Mouse (Mus musculus): ENCODE results near the gene Sec14l2.

Gene Sec14l2

GRCm38 (mm10) chr11:4097091-4097621 is 26.1 kb downstream of the Sec14l2 start:
- peak; percentile 12 for DNase-seq

GRCm38 (mm10) chr11:4096054-4096984 is 26.9 kb downstream of the Sec14l2 start:
- DNase-seq, result peak; percentile 99

- DNase-seq, result peak; percentile 81
Observed at GRCm38 (mm10) chr11:4095171-4096053, 27.8 kb downstream of the Sec14l2 start, which contains the start of gene Mtfp1. TSS of gene Mtfp1 (minus strand) at chr11:4095445.

DNA sequence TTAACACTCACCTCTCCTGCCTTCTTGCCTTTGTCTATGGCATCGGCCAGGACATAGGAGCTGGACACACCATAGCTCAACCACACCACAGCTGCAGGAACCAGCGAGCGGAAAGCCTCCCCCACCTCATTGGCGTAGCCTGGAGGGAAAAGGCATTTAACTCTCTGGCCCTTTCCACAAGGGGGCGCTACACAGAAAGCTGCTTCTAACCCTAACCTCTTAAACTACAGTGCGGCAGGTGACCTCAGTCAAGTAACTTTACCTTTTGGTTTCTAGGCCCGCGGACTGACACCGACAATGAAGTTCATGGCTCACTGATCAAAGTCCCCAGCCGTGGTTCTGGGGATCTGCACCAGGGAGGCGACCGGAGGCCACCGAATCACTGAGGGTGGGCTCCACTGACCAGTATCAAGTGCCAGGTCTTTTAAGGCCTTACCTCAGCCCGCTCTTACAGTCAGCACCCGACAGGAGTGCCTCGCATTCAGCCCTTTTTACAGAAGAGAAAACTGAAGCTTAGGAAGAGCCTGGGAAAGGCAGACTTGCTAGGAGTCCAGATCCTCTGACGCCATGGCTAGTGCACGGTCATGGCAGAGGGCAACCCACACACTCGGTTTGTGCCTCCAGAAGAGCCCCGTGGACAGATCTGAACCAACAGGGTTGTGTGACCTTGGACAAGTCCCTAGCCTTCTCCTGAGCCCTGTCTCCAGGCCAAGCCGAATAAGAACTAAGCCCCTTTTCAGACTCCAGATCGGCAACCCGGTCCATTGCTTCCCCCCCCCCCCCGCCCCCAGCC is 28.6 kb downstream of the Sec14l2 start:
- peak; percentile 82 for DNase-seq

DNA sequence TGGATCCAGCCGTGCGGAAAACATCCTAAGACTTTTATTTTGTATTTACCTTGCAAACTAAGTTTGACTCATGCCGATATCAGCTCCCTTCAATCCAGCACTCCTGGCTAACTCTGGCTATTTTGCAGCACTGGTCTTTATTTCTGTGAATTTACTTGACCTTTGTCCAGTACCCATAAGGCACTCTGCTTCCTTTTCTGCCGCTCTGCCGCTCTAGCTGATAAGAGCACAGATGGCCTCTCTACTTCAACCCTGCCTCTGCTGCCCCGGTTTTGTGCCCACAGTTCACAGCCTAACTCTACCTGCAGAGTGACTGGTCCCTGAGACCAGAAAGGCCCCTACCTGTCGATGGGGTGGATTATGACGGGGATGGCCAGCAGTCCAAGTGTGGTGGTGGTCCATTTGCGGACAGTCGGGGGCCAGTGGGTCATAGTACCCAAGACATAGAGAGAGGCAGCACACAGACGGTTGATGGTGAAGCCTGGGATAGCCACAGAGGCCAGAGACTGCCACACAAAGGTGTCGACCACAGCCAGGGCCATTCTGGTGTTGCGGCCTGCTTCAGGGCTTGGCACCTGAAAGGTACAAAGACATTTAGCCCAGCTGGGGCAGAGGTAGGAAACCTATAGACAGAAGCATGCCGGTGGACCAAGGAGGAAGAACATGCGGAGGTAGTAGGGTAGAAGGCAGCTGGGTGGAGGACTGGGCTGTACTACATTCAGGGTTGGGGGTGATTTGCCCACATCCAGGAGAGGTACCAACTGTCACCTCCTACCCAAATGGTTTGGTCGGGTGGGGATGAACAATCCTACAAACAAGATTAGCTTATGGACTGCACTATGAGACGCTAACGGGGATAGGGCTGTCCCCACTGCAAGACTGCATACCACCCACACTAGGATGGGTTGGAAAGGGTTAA is 29.5 kb downstream of the Sec14l2 start:
- no peak for DNase-seq

- no peak for DNase-seq
Observed at GRCm38 (mm10) chr11:4087267-4087666, 35.9 kb downstream of the Sec14l2 start.

DNA sequence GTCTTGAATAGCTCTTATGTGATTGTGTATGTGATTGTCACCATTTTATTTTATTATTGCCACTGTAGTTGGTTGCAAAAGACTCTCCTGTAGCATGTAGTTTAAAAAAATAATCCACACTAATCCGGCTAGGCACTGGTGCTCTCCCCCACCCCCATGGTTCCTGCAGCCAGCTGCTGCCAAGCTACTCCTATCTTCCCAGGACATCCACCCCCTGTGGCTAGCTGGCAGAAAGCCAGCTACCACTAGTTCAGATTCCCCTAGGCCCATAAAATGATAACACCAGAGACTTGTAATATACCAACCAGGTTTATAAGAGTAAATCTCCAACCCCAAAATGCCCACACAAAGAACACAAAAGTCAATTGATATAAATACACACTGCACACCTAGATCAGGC is 37.0 kb downstream of the Sec14l2 start:
- no peak for DNase-seq

GRCm38 (mm10) chr11:4083316-4084078 is 39.7 kb downstream of the Sec14l2 start:
- DNase-seq, result peak; percentile 87

DNA sequence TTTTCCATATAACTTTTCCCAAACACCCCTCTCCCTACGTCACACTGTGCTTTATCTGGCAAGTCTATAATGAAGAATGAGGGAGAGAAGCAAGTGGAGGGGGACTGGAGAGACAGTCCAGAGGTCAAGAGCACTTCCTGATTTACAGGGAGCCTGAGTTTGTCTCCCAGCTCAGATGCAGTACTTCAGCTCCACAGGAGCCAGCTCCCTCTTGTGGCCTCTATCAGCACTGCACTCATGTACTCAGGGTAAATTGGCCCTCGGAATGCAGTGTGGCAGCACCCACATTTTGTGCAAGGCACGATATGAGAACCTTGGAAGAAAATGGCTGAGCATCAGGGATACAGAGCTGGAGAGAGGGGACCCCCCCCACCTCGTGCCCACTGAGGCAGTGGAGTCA is 43.0 kb downstream of the Sec14l2 start:
- peak; percentile 77 for DNase-seq

- no peak for DNase-seq
Observed at GRCm38 (mm10) chr11:4078267-4078933, 44.8 kb downstream of the Sec14l2 start.

GRCm38 (mm10) chr11:4076633-4077032 is 46.6 kb downstream of the Sec14l2 start:
- peak; percentile 78 for DNase-seq

DNA sequence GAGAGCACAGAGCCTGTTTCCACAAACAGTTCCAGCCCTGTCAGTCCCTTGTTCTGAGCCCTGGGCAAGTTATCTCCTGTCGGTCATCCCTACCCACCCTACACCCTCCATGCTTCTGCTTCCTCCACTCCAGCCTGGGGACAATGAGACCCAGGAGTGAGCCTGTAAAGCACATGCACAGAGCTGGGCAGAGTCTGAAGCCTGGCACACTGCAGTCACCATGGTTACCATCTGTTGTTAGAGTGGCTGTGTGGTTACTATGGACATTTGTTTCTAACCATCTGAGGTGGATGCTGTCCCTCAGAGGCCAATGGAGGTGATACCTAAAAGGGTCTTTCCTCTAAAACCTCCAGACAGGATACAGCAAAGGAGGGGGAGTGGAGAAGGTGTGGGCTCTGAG is 53.6 kb downstream of the Sec14l2 start:
- DNase-seq, result no peak

DNA sequence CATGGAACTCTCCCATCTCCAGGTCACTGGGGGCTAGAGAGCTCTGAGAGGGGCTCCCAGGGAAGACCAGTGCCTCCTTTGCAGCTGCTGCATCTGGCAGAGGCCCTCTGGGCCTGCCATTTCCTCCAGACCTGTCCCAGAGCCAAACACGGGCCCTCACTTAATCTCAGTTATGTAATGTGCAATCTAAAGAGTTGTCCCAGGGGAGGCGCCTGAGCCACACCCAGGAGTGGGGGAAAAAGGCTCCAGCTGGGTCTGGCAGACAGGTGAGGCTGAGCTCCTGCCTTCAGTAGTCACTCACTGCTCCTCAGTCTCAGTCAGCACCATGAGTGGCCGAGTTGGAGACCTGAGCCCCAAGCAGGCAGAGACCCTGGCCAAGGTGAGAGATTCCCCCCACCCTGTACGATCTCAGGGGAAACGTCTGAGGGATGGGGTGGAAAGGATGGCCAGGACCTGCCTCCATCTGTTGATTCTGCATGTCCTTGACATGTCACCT is 58.5 kb downstream of the Sec14l2 start, which contains the start of gene Sec14l3:
Sec14l3 (plus strand) TSS at position 215 of the 496 bp plus-strand sequence.
- DNase-seq, result no peak

GRCm38 (mm10) chr11:4062981-4063380 is 60.2 kb downstream of the Sec14l2 start:
- DNase-seq, result no peak

DNA sequence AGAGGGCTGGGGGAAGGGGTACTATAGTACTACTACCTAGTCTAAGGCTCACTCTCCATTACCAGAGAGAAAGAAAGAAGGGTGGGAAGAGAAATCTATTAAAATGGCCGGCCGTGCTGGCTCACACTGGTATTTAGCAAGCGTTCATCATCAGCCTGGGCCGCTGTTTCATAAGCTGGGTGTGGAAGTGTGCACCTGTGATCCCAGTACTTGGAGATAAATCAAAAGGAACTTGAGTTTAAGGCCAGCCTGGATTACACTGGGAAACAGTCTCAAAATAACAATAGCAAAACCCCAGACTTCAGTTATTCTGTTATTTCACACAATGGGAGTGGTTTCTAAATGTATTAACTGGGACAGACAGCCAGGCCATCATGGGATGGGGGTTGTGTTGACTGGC is 60.7 kb downstream of the Sec14l2 start:
- DNase-seq, result no peak

DNA sequence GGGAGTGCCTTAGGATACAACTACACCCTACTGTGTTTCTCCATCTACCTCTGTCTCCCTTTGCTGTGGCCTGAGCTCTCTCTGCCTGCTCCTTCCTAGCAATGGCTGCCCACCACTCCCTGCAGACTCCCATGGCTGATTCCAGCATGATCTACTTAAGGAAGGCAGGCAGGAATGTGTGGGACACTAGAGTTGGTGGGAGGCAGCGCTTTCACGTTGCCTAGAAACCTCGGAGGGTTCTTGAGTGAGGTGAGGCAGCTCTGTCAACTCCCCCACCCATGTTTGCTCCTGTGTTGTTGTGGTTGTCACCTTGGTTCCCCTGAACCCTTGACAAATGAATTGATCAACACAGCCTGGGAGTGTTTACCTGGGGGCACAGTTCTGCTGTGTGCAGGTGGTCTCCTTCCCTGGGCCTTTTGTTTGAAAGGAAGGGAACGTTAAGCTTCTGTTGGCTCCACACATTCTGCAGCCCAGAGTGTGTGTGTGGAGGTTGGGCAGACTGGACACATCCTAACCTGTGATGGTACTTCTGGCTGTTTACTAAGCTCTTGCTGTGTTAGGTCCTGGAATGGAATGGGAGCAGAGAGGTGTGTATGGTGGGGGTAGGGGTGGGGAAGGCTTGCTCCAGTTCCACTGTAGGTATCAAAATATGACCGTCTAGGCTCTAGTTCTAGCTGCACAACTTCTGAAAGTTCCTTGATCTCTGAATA is 62.2 kb downstream of the Sec14l2 start:
- no peak for DNase-seq

DNA sequence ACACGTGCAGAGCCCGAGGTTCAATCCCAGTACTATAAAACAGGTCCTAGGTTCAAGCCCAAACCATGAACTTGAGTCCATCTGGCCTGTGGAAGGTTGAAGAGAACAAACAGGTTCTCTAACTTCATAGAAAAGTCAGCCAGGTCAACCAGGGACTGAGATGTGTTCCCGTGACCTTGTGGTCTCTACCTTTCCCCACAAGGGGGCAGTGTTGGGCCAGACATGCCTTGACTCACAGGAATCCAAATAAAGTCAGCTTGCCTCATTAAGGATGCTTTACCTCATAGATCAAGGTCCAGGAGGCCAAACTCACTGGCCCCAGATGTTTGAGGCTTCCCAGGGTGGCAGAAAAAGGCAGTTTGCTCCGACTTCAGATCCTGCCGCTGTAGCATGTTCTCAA is 69.6 kb downstream of the Sec14l2 start:
- peak; percentile 84 for DNase-seq

- DNase-seq, result no peak
Observed at GRCm38 (mm10) chr11:4048438-4048837, 74.8 kb downstream of the Sec14l2 start.

- no peak for DNase-seq
Observed at GRCm38 (mm10) chr11:4047766-4048165, 75.4 kb downstream of the Sec14l2 start.
